Mouse (Mus musculus): Measurements from ENCODE around the gene Car8. TPM values are rescaled to one million over a fixed set of nuclear protein-coding genes. Genes with fewer than 3 reads are reported as not detected.
"Not testable (repeated sequence)": the region's sequence is repeated elsewhere in the genome, so short reads cannot be mapped to it uniquely, and the experiment has no call there.

Gene Car8
- polyA plus RNA-seq, 1 experiment from 2014 or later = 1.5 TPM

GRCm38 (mm10) chr4:8101466-8101865 is 137.4 kb downstream of the Car8 start:
- Histone ChIP-seq H3K4me3 (no peak overlapping the region), H3K4me1 (no peaks in the 10 kb centered on the region), H3K36me3 (no peaks in the 10 kb centered on the region), H3K9ac (no peak overlapping the region), H3K27ac (no peak overlapping the region), H3K4me2 (no peak overlapping the region), H3K9me3 (replicated peaks) (no peaks in the 10 kb centered on the region), H3K27me3 (replicated peaks) (no peaks in the 10 kb centered on the region)
- WGBS (ENCODE audit: insufficient replicate concordance) = 63% methylated on average over 3 of the region's 3 CpGs
- no peak for ATAC-seq

- H3K36me3 ChIP-seq = no peaks in the 10 kb centered on the region
- 72% methylated on average over 4 of the region's 4 CpGs for WGBS (ENCODE audit: insufficient replicate concordance)
- H3K4me3 ChIP-seq = no peak overlapping the region
- no peak for ATAC-seq
- no peaks in the 10 kb centered on the region for H3K27me3 ChIP-seq (replicated peaks)
- H3K4me2 ChIP-seq = no peak overlapping the region
- H3K9me3 ChIP-seq (replicated peaks) = no peaks in the 10 kb centered on the region
- no peak overlapping the region for H3K9ac ChIP-seq
- no peak overlapping the region for H3K27ac ChIP-seq
- no peaks in the 10 kb centered on the region for H3K4me1 ChIP-seq
Observed at GRCm38 (mm10) chr4:8098084-8098483, 140.8 kb downstream of the Car8 start.

- Histone ChIP-seq H3K4me2 (no peak overlapping the region), H3K4me1 (no peaks in the 10 kb centered on the region), H3K36me3 (no peaks in the 10 kb centered on the region), H3K27me3 (replicated peaks) (no peaks in the 10 kb centered on the region), H3K9ac (no peak overlapping the region), H3K4me3 (no peak overlapping the region), H3K27ac (no peak overlapping the region), H3K9me3 (replicated peaks) (no peaks in the 10 kb centered on the region)
- WGBS (ENCODE audit: insufficient replicate concordance) = 68% methylated on average over 3 of the region's 3 CpGs
- ATAC-seq = no peak
Observed at GRCm38 (mm10) chr4:8097683-8098082, 141.2 kb downstream of the Car8 start.

DNA sequence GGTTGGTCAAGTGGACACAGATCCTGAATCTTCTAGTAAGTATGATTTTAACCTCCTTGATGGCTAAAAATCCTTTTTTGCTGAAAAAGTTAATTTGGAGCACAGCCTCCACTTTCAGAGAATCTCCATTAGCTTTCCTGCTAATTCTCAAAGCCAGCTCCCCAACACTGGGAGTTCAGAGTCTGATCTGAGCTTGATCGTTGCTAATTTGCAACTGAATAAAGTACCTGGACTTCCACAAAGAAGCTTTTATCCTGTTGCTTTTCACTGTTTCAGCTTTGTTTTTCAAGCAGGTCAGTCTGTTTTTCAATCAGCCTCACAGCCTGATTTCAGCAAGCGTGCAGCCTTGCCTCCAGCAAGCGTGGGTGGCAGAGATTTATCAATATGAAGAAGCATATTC is 145.3 kb downstream of the Car8 start:
- H3K36me3 ChIP-seq; H3K4me1 ChIP-seq; H3K4me2 ChIP-seq; H3K9me3 ChIP-seq (replicated peaks); H3K27ac ChIP-seq; H3K4me3 ChIP-seq; H3K9ac ChIP-seq; H3K27me3 ChIP-seq (replicated peaks); ATAC-seq: not testable (repeated sequence)
- 69% methylated on average over 3 of the region's 3 CpGs for WGBS (ENCODE audit: insufficient replicate concordance)

Small RNA genes within 50 kb of the gene (microRNA-seq; reads per million reads assigned to microRNA genes)
- gene Gm25355 = not detected

Measured in liver, embryonic 12.5 days (tissue).